ENCODE assay signal across 21 mouse cellular contexts in the genomic region with DNA sequence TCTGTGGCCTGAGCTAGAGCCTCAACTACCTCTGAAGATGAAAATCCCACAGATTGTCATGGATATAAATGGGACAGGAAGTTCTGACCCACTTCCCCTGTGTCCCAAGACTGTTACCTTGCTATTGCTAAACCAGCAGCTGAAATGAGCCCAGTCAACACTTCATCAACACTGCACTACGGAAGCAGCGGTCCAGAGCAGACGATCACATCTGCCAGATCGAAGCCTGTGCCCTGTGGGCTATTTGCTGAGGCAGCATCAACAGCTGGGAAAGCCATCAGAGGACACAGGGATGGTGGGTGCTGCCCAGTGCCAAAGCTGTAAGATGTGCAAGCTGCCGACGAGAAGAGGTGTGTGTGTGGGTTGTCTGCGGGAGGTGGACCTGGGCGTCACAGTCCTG.
DNase-seq lines count a peak whose midpoint lies in the region; ATAC-seq and TF ChIP-seq lines count a peak whose summit lies in the region.
"Had no signal": no experiment of that assay in that cellular context is flagged by ENCODE, and none has a peak within 500 bp of the region (broad histone marks: within the 10 kb centered on the region; RNA-seq: fewer than 3 reads in every experiment).

No protein-coding gene starts in this region.

- H3K36me3 ChIP-seq in forebrain, embryonic 10.5 days (replicated peaks): peaks cover 32% of the 10 kb centered on the region
- peaks cover 31% of the 10 kb centered on the region for H3K36me3 ChIP-seq in forebrain, embryonic 13.5 days (ENCODE audit: poor library complexity, severe bottlenecking)
- peaks cover 35% of the 10 kb centered on the region; the same call in 1 of the 2 replicates for H3K36me3 ChIP-seq in lung, embryonic 14.5 days (ENCODE audit: insufficient read depth)
- H3K36me3 ChIP-seq: intestine, embryonic 15.5 days had no signal

- H3K9ac ChIP-seq in forebrain, embryonic 13.5 days: no peak overlapping the region
- H3K9ac ChIP-seq in lung, embryonic 14.5 days: no peak overlapping the region; the same call in 1 of the 2 replicates
- H3K9ac ChIP-seq: forebrain, postnatal 0 days; heart, embryonic 13.5 days; hindbrain, embryonic 12.5 days; intestine, embryonic 15.5 days; liver, embryonic 14.5 days; neural tube, embryonic 12.5 days had no signal

- TF ChIP-seq CTCF in lung, embryonic 14.5 days (IDR thresholded peaks at IDR 0.05; ENCODE audit: low read depth): no peak

- peak overlapping the region; percentile 40; the same call in 1 of the 2 replicates for H3K27ac ChIP-seq in forebrain, embryonic 10.5 days
- no peak overlapping the region for H3K27ac ChIP-seq in forebrain, embryonic 13.5 days
- H3K27ac ChIP-seq in lung, embryonic 14.5 days (ENCODE audit: low read depth): no peak overlapping the region
- H3K27ac ChIP-seq: heart, adult 2 months; heart, embryonic 13.5 days; hindbrain, embryonic 12.5 days; intestine, embryonic 15.5 days; liver, embryonic 14.5 days; neural tube, embryonic 12.5 days had no signal

- no peak for DNase-seq in forebrain, embryonic 10.5 days (ENCODE audit: extremely low spot score, low spot score)
- DNase-seq in lung, embryonic 14.5 days: peak; percentile 18
- no peak for DNase-seq in lung, postnatal 25 days (ENCODE audit: low spot score)
- peak; percentile 44 for DNase-seq in lung, postnatal 14 days
- no peak for DNase-seq in urinary bladder, postnatal 36 days (ENCODE audit: low spot score in 2 of 2)
- DNase-seq in kidney, postnatal 14 days: no peak
- DNase-seq: cerebellum, adult 18-20 months; cerebellum, postnatal 14 days; forebrain, postnatal 0 days; heart, adult 2 months; heart, postnatal 14 days; kidney, adult 8-10 months; kidney, postnatal 10 days; midbrain, embryonic 14.5 days; thymus, postnatal 14 days had no signal

- H3K4me1 ChIP-seq in forebrain, embryonic 10.5 days: peaks cover 38% of the 10 kb centered on the region
- H3K4me1 ChIP-seq in forebrain, embryonic 13.5 days: peaks cover 45% of the 10 kb centered on the region
- no peaks in the 10 kb centered on the region for H3K4me1 ChIP-seq in lung, embryonic 14.5 days (ENCODE audit: insufficient read depth)
- H3K4me1 ChIP-seq: intestine, embryonic 15.5 days had no signal

- WGBS in forebrain, embryonic 10.5 days: 87% methylated on average over 8 of the region's 8 CpGs
- 84% methylated on average over 8 of the region's 8 CpGs for WGBS in forebrain, embryonic 13.5 days
- WGBS in lung, embryonic 14.5 days: 67% methylated on average over 8 of the region's 8 CpGs

- no peak overlapping the region for H3K4me3 ChIP-seq in forebrain, embryonic 10.5 days
- no peak overlapping the region for H3K4me3 ChIP-seq in forebrain, embryonic 13.5 days
- no peak overlapping the region for H3K4me3 ChIP-seq in lung, embryonic 14.5 days (ENCODE audit: low read depth, low read length)
- H3K4me3 ChIP-seq: heart, adult 2 months; heart, embryonic 13.5 days; hindbrain, embryonic 12.5 days; intestine, embryonic 15.5 days; neural tube, embryonic 12.5 days had no signal

- no peaks in the 10 kb centered on the region for H3K9me3 ChIP-seq in forebrain, embryonic 10.5 days
- H3K9me3 ChIP-seq in forebrain, embryonic 13.5 days (replicated peaks): no peaks in the 10 kb centered on the region
- H3K9me3 ChIP-seq in lung, embryonic 14.5 days (ENCODE audit: low read depth, low read length): no peaks in the 10 kb centered on the region
- H3K9me3 ChIP-seq: heart, embryonic 13.5 days; hindbrain, embryonic 12.5 days; intestine, embryonic 15.5 days; neural tube, embryonic 12.5 days had no signal

- no peak overlapping the region for H3K4me2 ChIP-seq in forebrain, embryonic 13.5 days
- H3K4me2 ChIP-seq in lung, embryonic 14.5 days: no peak overlapping the region
- H3K4me2 ChIP-seq: heart, embryonic 13.5 days; hindbrain, embryonic 12.5 days; intestine, embryonic 15.5 days; neural tube, embryonic 12.5 days had no signal

- no peak for ATAC-seq in forebrain, embryonic 13.5 days
- ATAC-seq in lung, embryonic 14.5 days (ENCODE audit: insufficient read depth): no peak
- ATAC-seq: intestine, embryonic 15.5 days had no signal

- H3K27me3 ChIP-seq in forebrain, embryonic 10.5 days (ENCODE audit: poor library complexity, severe bottlenecking): 0 out of 2 replicates have a peak, but pooled peaks cover 6% of the 10 kb centered on the region
- peaks cover 16% of the 10 kb centered on the region; the same call in 1 of the 2 replicates for H3K27me3 ChIP-seq in forebrain, embryonic 13.5 days
- no peaks in the 10 kb centered on the region for H3K27me3 ChIP-seq in lung, embryonic 14.5 days (ENCODE audit: insufficient read depth, low read length)
- H3K27me3 ChIP-seq: heart, embryonic 13.5 days; hindbrain, embryonic 12.5 days; intestine, embryonic 15.5 days; neural tube, embryonic 12.5 days had no signal

Comparison
In these comparisons a context has a peak if more than half of its experiments do, and no peak if none do; other contexts are left out.
1. DNase-seq: peak in lung, embryonic 14.5 days (single experiment) and lung, postnatal 14 days (single experiment); none in forebrain, embryonic 10.5 days (single experiment), lung, postnatal 25 days (single experiment), urinary bladder, postnatal 36 days (0 of 2) and kidney, postnatal 14 days (single experiment).